Comparison of ENCODE assay signal across 9 mouse cellular contexts in the genomic region with DNA sequence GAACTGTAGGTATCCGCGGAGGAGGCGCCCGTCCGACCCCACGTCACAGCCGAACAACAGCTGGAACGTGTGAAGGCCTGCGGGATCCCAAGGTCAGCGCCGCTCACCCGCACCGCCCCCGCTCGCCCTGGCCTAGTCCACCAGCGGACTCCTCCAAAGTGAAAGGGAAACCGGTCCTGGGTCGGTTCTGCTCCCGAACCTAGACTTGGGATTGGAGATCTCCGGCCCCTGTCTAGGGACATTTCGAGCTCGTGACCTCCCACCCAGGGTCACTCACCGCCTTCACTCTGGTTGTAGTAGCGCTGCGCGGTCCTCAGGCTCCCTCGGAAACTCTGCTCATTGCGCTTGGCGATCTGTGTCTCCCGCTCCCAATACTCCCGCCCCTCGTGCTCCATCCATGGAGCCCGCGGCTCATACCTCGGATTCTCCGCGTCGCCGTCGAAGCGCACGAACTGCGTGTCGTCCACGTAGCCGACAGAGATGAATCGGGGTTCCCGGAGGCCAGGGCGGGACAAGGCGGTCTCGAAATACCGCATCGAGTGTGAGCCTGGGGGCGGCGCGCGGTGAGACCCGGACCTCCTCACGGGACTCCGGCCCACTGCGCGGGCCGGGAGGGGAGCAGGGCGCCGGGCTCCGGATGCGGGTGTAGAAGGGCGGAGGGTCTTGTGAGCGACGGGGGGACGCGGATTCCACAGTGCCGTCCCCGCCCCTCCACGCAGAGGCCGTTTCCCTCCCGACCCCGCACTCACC. TPM values are rescaled to one million over a fixed set of nuclear protein-coding genes. Genes with fewer than 3 reads are reported as not detected.
DNase-seq lines count a peak whose midpoint lies in the region; ATAC-seq and TF ChIP-seq lines count a peak whose summit lies in the region.
"Had no signal": no experiment of that assay in that cellular context is flagged by ENCODE, and none has a peak within 500 bp of the region (broad histone marks: within the 10 kb centered on the region; RNA-seq: fewer than 3 reads in every experiment).

No protein-coding gene starts in this region.

- H3K4me2 ChIP-seq in forebrain, embryonic 12.5 days = peak overlapping the region; percentile 49
- H3K4me2 ChIP-seq in intestine, postnatal 0 days (replicated peaks; ENCODE audit: low read depth) = peak overlapping the region; percentile 80
- peak overlapping the region; percentile 47 for H3K4me2 ChIP-seq in midbrain, postnatal 0 days (ENCODE audit: low read depth, low read length, poor library complexity, severe bottlenecking)

- no peak for TF ChIP-seq CTCF in MEL (IDR thresholded peaks at IDR 0.05 in 2 of 3, conservative IDR thresholded peaks at IDR 0.05 in 1 of 3; ENCODE audit: control insufficient read depth in 1 of 3, insufficient read depth in 1 of 3, low read depth in 2 of 3, low read length in 3 of 3, poor library complexity in 1 of 3, severe bottlenecking in 1 of 3)
- no peak for TF ChIP-seq CTCF in intestine, postnatal 0 days (IDR thresholded peaks at IDR 0.05; ENCODE audit: low read depth)
- no peak for TF ChIP-seq CTCF in midbrain, postnatal 0 days (IDR thresholded peaks at IDR 0.05)

- H3K27me3 ChIP-seq in MEL (ENCODE audit: control insufficient read depth in 1 of 2, insufficient read depth in 2 of 2, low read length in 2 of 2) = peaks cover 0 to 3% of the 10 kb centered on the region in 2 experiments; a peak in 3 of 4 replicates
- peaks cover 54% of the 10 kb centered on the region for H3K27me3 ChIP-seq in forebrain, embryonic 12.5 days
- peaks cover 6% of the 10 kb centered on the region; the same call in 1 of the 2 replicates for H3K27me3 ChIP-seq in intestine, postnatal 0 days (replicated peaks; ENCODE audit: control insufficient read depth, insufficient read depth, low read length)
- peaks cover 14% of the 10 kb centered on the region for H3K27me3 ChIP-seq in midbrain, postnatal 0 days (ENCODE audit: insufficient read depth, low read length)

- no peak overlapping the region for H3K9ac ChIP-seq in MEL (ENCODE audit: control insufficient read depth, low read depth, low read length, poor library complexity, severe bottlenecking)
- no peak overlapping the region; the same call in 1 of the 2 replicates for H3K9ac ChIP-seq in forebrain, embryonic 12.5 days
- H3K9ac ChIP-seq in intestine, postnatal 0 days (ENCODE audit: low read depth, low read length) = peak overlapping the region; percentile 37
- no peak overlapping the region; the same call in 1 of the 2 replicates for H3K9ac ChIP-seq in midbrain, postnatal 0 days (replicated peaks; ENCODE audit: low read length, poor library complexity, severe bottlenecking)

- H3K36me3 ChIP-seq in MEL (ENCODE audit: control insufficient read depth in 1 of 2, insufficient read depth in 2 of 2, low read length in 2 of 2) = no peaks in the 10 kb centered on the region
- no peaks in the 10 kb centered on the region for H3K36me3 ChIP-seq in forebrain, embryonic 12.5 days (replicated peaks)
- H3K36me3 ChIP-seq in intestine, postnatal 0 days (ENCODE audit: control insufficient read depth, insufficient read depth) = no peaks in the 10 kb centered on the region
- no peaks in the 10 kb centered on the region for H3K36me3 ChIP-seq in midbrain, postnatal 0 days (ENCODE audit: insufficient read depth, low read length)

- no peak for ATAC-seq in forebrain, embryonic 12.5 days (ENCODE audit: low FRiP score)
- peak; percentile 32 for ATAC-seq in intestine, postnatal 0 days
- ATAC-seq in midbrain, postnatal 0 days (ENCODE audit: low FRiP score) = peak; percentile 70

- no peak for TF ChIP-seq EP300 in MEL (IDR thresholded peaks at IDR 0.05; ENCODE audit: low read depth in 1 of 2, low read length in 2 of 2)

- no peak overlapping the region for H3K27ac ChIP-seq in MEL (ENCODE audit: control insufficient read depth, low read depth, low read length)
- no peak overlapping the region for H3K27ac ChIP-seq in forebrain, embryonic 12.5 days
- no peak overlapping the region for H3K27ac ChIP-seq in intestine, postnatal 0 days (ENCODE audit: low read depth, low read length)
- H3K27ac ChIP-seq in midbrain, postnatal 0 days (ENCODE audit: low read depth, low read length) = no peak overlapping the region

- WGBS in forebrain, embryonic 12.5 days = 1% methylated on average over 78 of the region's 78 CpGs
- WGBS in intestine, postnatal 0 days = 2% methylated on average over 78 of the region's 78 CpGs
- WGBS in midbrain, postnatal 0 days = under 1% methylated on average over 68 of the region's 78 CpGs

- no peak for TF ChIP-seq RAD21 in MEL (IDR thresholded peaks at IDR 0.05; ENCODE audit: low read depth, low read length)

- peak; percentile 34 for DNase-seq in adrenal gland, adult 2 months
- no peak for DNase-seq in adrenal gland, adult 8-10 months
- peak; percentile 44 for DNase-seq in MEL (ENCODE audit: low read depth, low spot score)
- DNase-seq in midbrain, postnatal 0 days (ENCODE audit: low spot score) = no peak
- DNase-seq in right cerebral cortex, postnatal 36 days (ENCODE audit: low spot score in 2 of 2) = no peak
- DNase-seq in left cerebral cortex, adult 9 months (ENCODE audit: low spot score in 2 of 2) = no peak

- no peaks in the 10 kb centered on the region for H3K9me3 ChIP-seq in MEL (replicated peaks; ENCODE audit: insufficient read depth, low read length)
- H3K9me3 ChIP-seq in forebrain, embryonic 12.5 days = no peaks in the 10 kb centered on the region
- no peaks in the 10 kb centered on the region for H3K9me3 ChIP-seq in intestine, postnatal 0 days (ENCODE audit: control insufficient read depth)
- no peaks in the 10 kb centered on the region for H3K9me3 ChIP-seq in midbrain, postnatal 0 days (ENCODE audit: low read length)

- no peak for TF ChIP-seq POLR2A in MEL (IDR thresholded peaks at IDR 0.05; ENCODE audit: control insufficient read depth in 1 of 2, insufficient read depth in 1 of 2, low read depth in 1 of 2, low read length in 2 of 2, poor library complexity in 1 of 2)

- H3K4me3 ChIP-seq in MEL (ENCODE audit: control insufficient read depth in 1 of 2, insufficient read depth in 1 of 2, low read depth in 2 of 2, low read length in 2 of 2) = no peak overlapping the region
- H3K4me3 ChIP-seq in forebrain, embryonic 12.5 days (replicated peaks) = peak overlapping the region; percentile 29
- H3K4me3 ChIP-seq in intestine, postnatal 0 days (ENCODE audit: low read depth, low read length) = peak overlapping the region; percentile 49
- peak overlapping the region; percentile 35 for H3K4me3 ChIP-seq in midbrain, postnatal 0 days (ENCODE audit: low read depth, low read length)

- H3K79me2 ChIP-seq in MEL (ENCODE audit: control insufficient read depth, insufficient read depth, low read length, poor library complexity) = no peaks in the 10 kb centered on the region

- H3K4me1 ChIP-seq in MEL (ENCODE audit: control insufficient read depth in 1 of 2, insufficient read depth in 2 of 2, low read length in 2 of 2) = no peaks in the 10 kb centered on the region
- H3K4me1 ChIP-seq in forebrain, embryonic 12.5 days = peaks cover 7% of the 10 kb centered on the region
- no peaks in the 10 kb centered on the region; the same call in 1 of the 2 replicates for H3K4me1 ChIP-seq in intestine, postnatal 0 days (replicated peaks; ENCODE audit: control insufficient read depth, insufficient read depth, low read length)
- H3K4me1 ChIP-seq in midbrain, postnatal 0 days (ENCODE audit: insufficient read depth, low read length) = no peaks in the 10 kb centered on the region

RNA-seq across cellular contexts. Expression of a gene that starts 16.1 kb away (rescaled TPM):
- not detected for total RNA-seq in adrenal gland, adult 2 months (2021)
- not detected in 2 replicates for polyA plus RNA-seq in adrenal gland, adult 2 months (2012; rRNA removed)
- under 1 TPM in 2 of 4 experiments, not detected in 2; 0.62 to 0.65 TPM for total RNA-seq in adrenal gland, adult 8-10 months (2022)
- not detected in 2 replicates for total RNA-seq in MEL (2012; rRNA removed)
- not detected for polyA plus RNA-seq in MEL (2012; ENCODE audit: insufficient read depth in 1 of 2, insufficient read length in 2 of 2, low read depth in 1 of 2, low replicate concordance in 2 of 2, missing spikeins in 1 of 2)
- not detected in 2 replicates for polyA plus RNA-seq in forebrain, embryonic 12.5 days (2016; fragmentation: Nextera tagmentation; extraction: Ambion mirVana)
- 0.93 and 1.3 TPM in 2 replicates for polyA plus RNA-seq in intestine, postnatal 0 days (2015; fragmentation: Nextera tagmentation; extraction: Ambion mirVana)
- not detected in 2 replicates for total RNA-seq in midbrain, postnatal 0 days (2014; rRNA removed)
- polyA plus RNA-seq in midbrain, postnatal 0 days (2015; fragmentation: Nextera tagmentation; extraction: Ambion mirVana) = not detected in 2 replicates
- polyA plus RNA-seq: C2C12 had no signal

RNA-seq across cellular contexts. Expression of a gene that starts 23.1 kb away (rescaled TPM):
- total RNA-seq in adrenal gland, adult 2 months (2021) = not detected
- polyA plus RNA-seq in adrenal gland, adult 2 months (2012; rRNA removed) = 0.19 TPM in 1 of 2 replicates, not detected in the other
- 1 to 10 TPM in 1 of 4 experiments, under 1 TPM in 1, not detected in 2; 0.40 to 1.2 TPM for total RNA-seq in adrenal gland, adult 8-10 months (2022)
- total RNA-seq in MEL (2012; rRNA removed) = not detected in 2 replicates
- polyA plus RNA-seq in MEL (2012; ENCODE audit: insufficient read depth in 1 of 2, insufficient read length in 2 of 2, low read depth in 1 of 2, low replicate concordance in 2 of 2, missing spikeins in 1 of 2) = 1 to 10 TPM in 1 of 2 experiments, not detected in 1; 3.0 TPM
- not detected in 2 replicates for polyA plus RNA-seq in forebrain, embryonic 12.5 days (2016; fragmentation: Nextera tagmentation; extraction: Ambion mirVana)
- 28.7 and 31.1 TPM in 2 replicates for polyA plus RNA-seq in intestine, postnatal 0 days (2015; fragmentation: Nextera tagmentation; extraction: Ambion mirVana)
- total RNA-seq in midbrain, postnatal 0 days (2014; rRNA removed) = not detected in 2 replicates
- polyA plus RNA-seq in midbrain, postnatal 0 days (2015; fragmentation: Nextera tagmentation; extraction: Ambion mirVana) = not detected in 2 replicates
- polyA plus RNA-seq: C2C12 had no signal

RNA-seq across cellular contexts. Expression of a gene that starts 23.8 kb away (rescaled TPM):
- under 1 TPM in 1 of 2 experiments, not detected in 1; 0.41 TPM for total RNA-seq in adrenal gland, adult 2 months (2021)
- polyA plus RNA-seq in adrenal gland, adult 2 months (2012; rRNA removed) = 0.33 and 0.36 TPM in 2 replicates
- 1 to 10 TPM in 1 of 4 experiments, under 1 TPM in 3; 0.23 to 1.1 (median 0.58) TPM for total RNA-seq in adrenal gland, adult 8-10 months (2022)
- not detected in 2 replicates for total RNA-seq in MEL (2012; rRNA removed)
- polyA plus RNA-seq in MEL (2012; ENCODE audit: insufficient read depth in 1 of 2, insufficient read length in 2 of 2, low read depth in 1 of 2, low replicate concordance in 2 of 2, missing spikeins in 1 of 2) = not detected
- not detected in 2 replicates for polyA plus RNA-seq in forebrain, embryonic 12.5 days (2016; fragmentation: Nextera tagmentation; extraction: Ambion mirVana)
- polyA plus RNA-seq in intestine, postnatal 0 days (2015; fragmentation: Nextera tagmentation; extraction: Ambion mirVana) = 0.17 TPM in 1 of 2 replicates, not detected in the other
- total RNA-seq in midbrain, postnatal 0 days (2014; rRNA removed) = not detected in 2 replicates
- not detected in 2 replicates for polyA plus RNA-seq in midbrain, postnatal 0 days (2015; fragmentation: Nextera tagmentation; extraction: Ambion mirVana)
- polyA plus RNA-seq: C2C12 had no signal

RNA-seq across cellular contexts. Expression of a gene that starts 44.8 kb away (rescaled TPM):
- not detected for total RNA-seq in adrenal gland, adult 2 months (2021)
- not detected in 2 replicates for polyA plus RNA-seq in adrenal gland, adult 2 months (2012; rRNA removed)
- total RNA-seq in adrenal gland, adult 8-10 months (2022) = not detected
- total RNA-seq in MEL (2012; rRNA removed) = not detected in 2 replicates
- polyA plus RNA-seq in MEL (2012; ENCODE audit: insufficient read depth in 1 of 2, insufficient read length in 2 of 2, low read depth in 1 of 2, low replicate concordance in 2 of 2, missing spikeins in 1 of 2) = not detected
- polyA plus RNA-seq in forebrain, embryonic 12.5 days (2016; fragmentation: Nextera tagmentation; extraction: Ambion mirVana) = not detected in 2 replicates
- polyA plus RNA-seq in intestine, postnatal 0 days (2015; fragmentation: Nextera tagmentation; extraction: Ambion mirVana) = 53.3 and 65.3 TPM in 2 replicates
- total RNA-seq in midbrain, postnatal 0 days (2014; rRNA removed) = not detected in 2 replicates
- polyA plus RNA-seq in midbrain, postnatal 0 days (2015; fragmentation: Nextera tagmentation; extraction: Ambion mirVana) = not detected in 2 replicates
- polyA plus RNA-seq: C2C12 had no signal

Comparison
In these comparisons a context has a peak if more than half of its experiments do, and no peak if none do; other contexts are left out.
1. DNase-seq: peak in adrenal gland, adult 2 months (single experiment) and MEL (single experiment); none in adrenal gland, adult 8-10 months (single experiment), midbrain, postnatal 0 days (single experiment), right cerebral cortex, postnatal 36 days (0 of 2) and left cerebral cortex, adult 9 months (0 of 2).
2. H3K4me3 ChIP-seq: peak in forebrain, embryonic 12.5 days (single experiment), intestine, postnatal 0 days (single experiment) and midbrain, postnatal 0 days (single experiment); none in MEL (0 of 2).
3. Peak in every context shown above with its lines, with median percentiles within 50 percentile points of each other: H3K4me2 ChIP-seq.